Mouse (Mus musculus): ENCODE measurements around the gene Psmd5. TPM values are rescaled to one million over a fixed set of nuclear protein-coding genes. Genes with fewer than 3 reads are reported as not detected.
"Not testable (repeated sequence)": the region's sequence is repeated elsewhere in the genome, so short reads cannot be mapped to it uniquely, and the experiment has no call there.

Gene Psmd5
- polyA plus RNA-seq, 1 experiment from 2014 or later, result 114 TPM

- 90% methylated on average over 8 of the region's 8 CpGs for WGBS
- DNase-seq (ENCODE audit: low spot score) (no peak), ATAC-seq (replicated peaks; ENCODE audit: insufficient number of reproducible peaks, low FRiP score, low TSS enrichment, low read depth) (no peak)
- peaks cover 21% of the 10 kb centered on the region for H3K36me3 ChIP-seq (replicated peaks; ENCODE audit: control insufficient read depth, insufficient read depth, low read depth, low read length)
- H3K4me1 ChIP-seq (ENCODE audit: control insufficient read depth, insufficient read depth, low read length), result no peaks in the 10 kb centered on the region
- no peak overlapping the region for H3K9ac ChIP-seq (replicated peaks; ENCODE audit: low read length)
- H3K9me3 ChIP-seq (replicated peaks; ENCODE audit: control insufficient read depth, low read length), result no peaks in the 10 kb centered on the region
- no peak overlapping the region for H3K27ac ChIP-seq (replicated peaks; ENCODE audit: low read depth, low read length)
- H3K4me2 ChIP-seq (ENCODE audit: low read depth, low read length), result no peak overlapping the region
- H3K4me3 ChIP-seq (ENCODE audit: low read depth, low read length), result no peak overlapping the region
- H3K27me3 ChIP-seq (ENCODE audit: control insufficient read depth, insufficient read depth, low read length), result no peaks in the 10 kb centered on the region
These were observed 17.0 kb downstream of the Psmd5 start for GRCm38 (mm10) chr2:34857728-34858127.

- Histone ChIP-seq H3K4me1 (ENCODE audit: control insufficient read depth, insufficient read depth, low read length) (no peaks in the 10 kb centered on the region), H3K27me3 (ENCODE audit: control insufficient read depth, insufficient read depth, low read length) (no peaks in the 10 kb centered on the region), H3K9ac (replicated peaks; ENCODE audit: low read length) (no peak overlapping the region), H3K9me3 (replicated peaks; ENCODE audit: control insufficient read depth, low read length) (no peaks in the 10 kb centered on the region), H3K36me3 (replicated peaks; ENCODE audit: control insufficient read depth, insufficient read depth, low read depth, low read length) (peaks cover 17% of the 10 kb centered on the region), H3K4me2 (ENCODE audit: low read depth, low read length) (no peak overlapping the region), H3K4me3 (ENCODE audit: low read depth, low read length) (no peak overlapping the region), H3K27ac (replicated peaks; ENCODE audit: low read depth, low read length) (no peak overlapping the region)
- no peak for DNase-seq (ENCODE audit: low spot score)
- no peak for ATAC-seq (replicated peaks; ENCODE audit: insufficient number of reproducible peaks, low FRiP score, low TSS enrichment, low read depth)
- 100% methylated on average over 4 of the region's 4 CpGs for WGBS
These were observed 19.5 kb downstream of the Psmd5 start for GRCm38 (mm10) chr2:34855265-34855664.

GRCm38 (mm10) chr2:34847702-34848101 is 27.1 kb downstream of the Psmd5 start:
- Histone ChIP-seq H3K27ac (replicated peaks; ENCODE audit: low read depth, low read length) (no peak overlapping the region), H3K36me3 (replicated peaks; ENCODE audit: control insufficient read depth, insufficient read depth, low read depth, low read length) (peaks cover 3% of the 10 kb centered on the region; the same call in 1 of the 2 replicates), H3K4me1 (ENCODE audit: control insufficient read depth, insufficient read depth, low read length) (no peaks in the 10 kb centered on the region), H3K4me2 (ENCODE audit: low read depth, low read length) (no peak overlapping the region), H3K4me3 (ENCODE audit: low read depth, low read length) (no peak overlapping the region), H3K9me3 (replicated peaks; ENCODE audit: control insufficient read depth, low read length) (no peaks in the 10 kb centered on the region), H3K9ac (replicated peaks; ENCODE audit: low read length) (no peak overlapping the region), H3K27me3 (ENCODE audit: control insufficient read depth, insufficient read depth, low read length) (no peaks in the 10 kb centered on the region)
- DNase-seq (ENCODE audit: low spot score) (no peak), ATAC-seq (replicated peaks; ENCODE audit: insufficient number of reproducible peaks, low FRiP score, low TSS enrichment, low read depth) (no peak)
- 80% methylated on average over 1 of the region's 1 CpGs for WGBS

- ATAC-seq (replicated peaks; ENCODE audit: insufficient number of reproducible peaks, low FRiP score, low TSS enrichment, low read depth) (no peak), DNase-seq (ENCODE audit: low spot score) (no peak)
- Histone ChIP-seq H3K27me3 (ENCODE audit: control insufficient read depth, insufficient read depth, low read length) (no peaks in the 10 kb centered on the region), H3K4me3 (ENCODE audit: low read depth, low read length) (no peak overlapping the region), H3K4me1 (ENCODE audit: control insufficient read depth, insufficient read depth, low read length) (no peaks in the 10 kb centered on the region), H3K9me3 (replicated peaks; ENCODE audit: control insufficient read depth, low read length) (no peaks in the 10 kb centered on the region), H3K4me2 (ENCODE audit: low read depth, low read length) (no peak overlapping the region), H3K27ac (replicated peaks; ENCODE audit: low read depth, low read length) (no peak overlapping the region), H3K36me3 (replicated peaks; ENCODE audit: control insufficient read depth, insufficient read depth, low read depth, low read length) (no peaks in the 10 kb centered on the region), H3K9ac (replicated peaks; ENCODE audit: low read length) (no peak overlapping the region)
- WGBS, result 83% methylated on average over 11 of the region's 11 CpGs
These were observed 31.4 kb downstream of the Psmd5 start for GRCm38 (mm10) chr2:34843211-34843939.

GRCm38 (mm10) chr2:34841706-34842105 is 33.1 kb downstream of the Psmd5 start:
- Histone ChIP-seq H3K27ac (replicated peaks; ENCODE audit: low read depth, low read length) (no peak overlapping the region), H3K4me1 (ENCODE audit: control insufficient read depth, insufficient read depth, low read length) (no peaks in the 10 kb centered on the region), H3K4me2 (ENCODE audit: low read depth, low read length) (no peak overlapping the region), H3K36me3 (replicated peaks; ENCODE audit: control insufficient read depth, insufficient read depth, low read depth, low read length) (no peaks in the 10 kb centered on the region), H3K9ac (replicated peaks; ENCODE audit: low read length) (no peak overlapping the region), H3K27me3 (ENCODE audit: control insufficient read depth, insufficient read depth, low read length) (no peaks in the 10 kb centered on the region), H3K4me3 (ENCODE audit: low read depth, low read length) (no peak overlapping the region), H3K9me3 (replicated peaks; ENCODE audit: control insufficient read depth, low read length) (no peaks in the 10 kb centered on the region)
- 91% methylated on average over 8 of the region's 8 CpGs for WGBS
- ATAC-seq (replicated peaks; ENCODE audit: insufficient number of reproducible peaks, low FRiP score, low TSS enrichment, low read depth) (no peak), DNase-seq (ENCODE audit: low spot score) (no peak)

- not testable (repeated sequence) for H3K36me3 ChIP-seq (replicated peaks; ENCODE audit: control insufficient read depth, insufficient read depth, low read depth, low read length); H3K4me2 ChIP-seq (ENCODE audit: low read depth, low read length); H3K4me3 ChIP-seq (ENCODE audit: low read depth, low read length); ATAC-seq (replicated peaks; ENCODE audit: insufficient number of reproducible peaks, low FRiP score, low TSS enrichment, low read depth); H3K27ac ChIP-seq (replicated peaks; ENCODE audit: low read depth, low read length); H3K9ac ChIP-seq (replicated peaks; ENCODE audit: low read length); DNase-seq (ENCODE audit: low spot score); H3K4me1 ChIP-seq (ENCODE audit: control insufficient read depth, insufficient read depth, low read length); H3K9me3 ChIP-seq (replicated peaks; ENCODE audit: control insufficient read depth, low read length); H3K27me3 ChIP-seq (ENCODE audit: control insufficient read depth, insufficient read depth, low read length)
- 82% methylated on average over 5 of the region's 5 CpGs for WGBS
These were observed 34.6 kb downstream of the Psmd5 start for GRCm38 (mm10) chr2:34840143-34840542.

GRCm38 (mm10) chr2:34835669-34836068 is 39.1 kb downstream of the Psmd5 start:
- no peaks in the 10 kb centered on the region for H3K36me3 ChIP-seq (replicated peaks; ENCODE audit: control insufficient read depth, insufficient read depth, low read depth, low read length)
- no peak overlapping the region for H3K4me3 ChIP-seq (ENCODE audit: low read depth, low read length)
- no peaks in the 10 kb centered on the region for H3K9me3 ChIP-seq (replicated peaks; ENCODE audit: control insufficient read depth, low read length)
- ATAC-seq (replicated peaks; ENCODE audit: insufficient number of reproducible peaks, low FRiP score, low TSS enrichment, low read depth) (no peak), DNase-seq (ENCODE audit: low spot score) (no peak)
- no peak overlapping the region for H3K27ac ChIP-seq (replicated peaks; ENCODE audit: low read depth, low read length)
- H3K4me2 ChIP-seq (ENCODE audit: low read depth, low read length), result no peak overlapping the region
- 69% methylated on average over 3 of the region's 3 CpGs for WGBS
- H3K4me1 ChIP-seq (ENCODE audit: control insufficient read depth, insufficient read depth, low read length), result no peaks in the 10 kb centered on the region
- H3K9ac ChIP-seq (replicated peaks; ENCODE audit: low read length), result no peak overlapping the region
- H3K27me3 ChIP-seq (ENCODE audit: control insufficient read depth, insufficient read depth, low read length), result no peaks in the 10 kb centered on the region

GRCm38 (mm10) chr2:34833624-34834023 is 41.1 kb downstream of the Psmd5 start:
- Histone ChIP-seq H3K4me1 (ENCODE audit: control insufficient read depth, insufficient read depth, low read length) (no peaks in the 10 kb centered on the region), H3K9me3 (replicated peaks; ENCODE audit: control insufficient read depth, low read length) (no peaks in the 10 kb centered on the region), H3K4me2 (ENCODE audit: low read depth, low read length) (no peak overlapping the region), H3K27ac (replicated peaks; ENCODE audit: low read depth, low read length) (no peak overlapping the region), H3K4me3 (ENCODE audit: low read depth, low read length) (no peak overlapping the region), H3K27me3 (ENCODE audit: control insufficient read depth, insufficient read depth, low read length) (no peaks in the 10 kb centered on the region), H3K36me3 (replicated peaks; ENCODE audit: control insufficient read depth, insufficient read depth, low read depth, low read length) (no peaks in the 10 kb centered on the region), H3K9ac (replicated peaks; ENCODE audit: low read length) (no peak overlapping the region)
- ATAC-seq (replicated peaks; ENCODE audit: insufficient number of reproducible peaks, low FRiP score, low TSS enrichment, low read depth) (no peak), DNase-seq (ENCODE audit: low spot score) (no peak)
- 90% methylated on average over 17 of the region's 17 CpGs for WGBS
